Mouse (Mus musculus) hindbrain, embryonic 15.5 days (tissue): ENCODE data around the gene Krt7. TPM values are rescaled to one million over a fixed set of nuclear protein-coding genes. Genes with fewer than 3 reads are reported as not detected.

ENCODE experiments used
- ATAC-seq: fragments of 200-750 bp; cut with Nextera tagmentation; 2 replicates; pipeline ENCODE4 v1.8.0; 2017; ENCODE audit warnings: low read depth, moderate number of reproducible peaks, moderate TSS enrichment; ENCODE audit not compliant: low FRiP score
- H3K27ac ChIP-seq: fragments of 300-500 bp; sonication (generic); replicated peaks from 2 replicates; pipeline ENCODE4 v1.5.1; 2015; ENCODE audit warnings: mild to moderate bottlenecking, inconsistent platforms
- H3K27me3 ChIP-seq: fragments of 300-500 bp; sonication (generic); 2 replicates; pipeline ENCODE4 v1.6.1; 2015; ENCODE audit warnings: control low read depth, inconsistent platforms
- H3K36me3 ChIP-seq: fragments of 300-500 bp; sonication (generic); 2 replicates; pipeline ENCODE4 v1.6.1; 2015; ENCODE audit warnings: control low read depth, inconsistent platforms
- H3K4me1 ChIP-seq: fragments of 300-500 bp; sonication (generic); replicated peaks from 2 replicates; pipeline ENCODE4 v1.6.1; 2015; ENCODE audit warnings: control low read depth, inconsistent platforms
- H3K4me2 ChIP-seq: fragments of 300-500 bp; sonication (generic); 2 replicates; pipeline ENCODE4 v1.6.1; 2015; ENCODE audit warnings: moderate library complexity, mild to moderate bottlenecking, inconsistent platforms
- H3K4me3 ChIP-seq: fragments of 300-500 bp; sonication (generic); 2 replicates; pipeline ENCODE4 v1.5.1; 2015; ENCODE audit warnings: mild to moderate bottlenecking, inconsistent platforms
- H3K9ac ChIP-seq: fragments of 300-500 bp; sonication (generic); 2 replicates; pipeline ENCODE4 v1.6.1; 2015; ENCODE audit warnings: inconsistent platforms
- H3K9me3 ChIP-seq: fragments of 300-500 bp; sonication (generic); 2 replicates; pipeline ENCODE4 v1.6.1; 2016; ENCODE audit warnings: control low read depth, inconsistent platforms
- WGBS: fragments of 180-500 bp; shearing (Covaris S2); methylation state at CpG from one replicate; pipeline ENCODE4 v1.1.7; 2015; 5-methylcytosine and 5-hydroxymethylcytosine counted together
- polyA plus RNA-seq: library from polyadenylated mRNA; unstranded; fragments of >200 nt; fragmentation: Nextera tagmentation; extraction: Ambion mirVana; gene quantifications from 2 replicates; pipeline ENCODE4 v1.2.1, GENCODE M21; 2015

Krt7 gene
- polyA plus RNA-seq = 1.3 and 1.6 TPM in 2 replicates

DNA sequence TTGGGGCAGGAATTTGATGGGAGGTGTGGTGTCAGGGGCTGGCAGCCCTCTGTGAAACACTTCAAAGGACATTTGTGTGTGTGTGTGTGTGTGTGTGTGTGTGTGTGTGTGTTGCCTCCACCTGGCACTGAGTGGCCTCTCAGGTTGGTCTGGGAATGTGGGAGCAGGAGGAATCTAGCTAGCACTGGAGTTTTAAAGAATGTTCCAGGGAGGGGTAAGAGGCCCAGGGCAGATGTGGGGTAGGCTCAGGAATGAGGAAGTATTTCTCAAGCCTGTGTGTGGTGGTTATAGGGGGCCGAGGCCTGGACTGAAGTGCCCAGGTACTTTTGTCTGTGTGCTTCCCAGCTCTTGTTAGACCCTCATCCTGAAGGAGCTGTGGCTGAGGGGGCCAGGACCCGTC lies at the start of gene Krt7:
TSS of gene Krt7 (plus strand) at position 269 of the 400 bp plus-strand sequence.
- 66% methylated on average over 2 of the region's 2 CpGs for WGBS
- ATAC-seq = no peak

GRCm38 (mm10) chr15:101362393-101363010 lies 48.3 kb upstream of the Krt7 start:
- Histone ChIP-seq H3K27ac (no peak overlapping the region), H3K4me2 (no peak overlapping the region), H3K4me3 (no peak overlapping the region), H3K9me3 (no peaks in the 10 kb centered on the region), H3K9ac (no peak overlapping the region), H3K4me1 (no peaks in the 10 kb centered on the region), H3K27me3 (no peaks in the 10 kb centered on the region), H3K36me3 (no peaks in the 10 kb centered on the region)
- ATAC-seq = no peak
- WGBS = 72% methylated on average over 4 of the region's 4 CpGs

More for the DNA sequence above, at the start of gene Krt7:
- Histone ChIP-seq H3K27me3 (peaks cover 12% of the 10 kb centered on the region), H3K4me2 (no peak within 1 kb of the TSS), H3K4me3 (no peak within 1 kb of the TSS), H3K36me3 (no peaks in the 10 kb centered on the region), H3K9ac (no peak within 1 kb of the TSS), H3K4me1 (0 out of 2 replicates have a peak, but pooled peaks cover 3% of the 10 kb centered on the region), H3K27ac (no peak within 1 kb of the TSS), H3K9me3 (no peaks in the 10 kb centered on the region)

GRCm38 (mm10) chr15:101363933-101364332 lies 46.9 kb upstream of the Krt7 start:
- Histone ChIP-seq H3K27ac (no peak overlapping the region), H3K36me3 (no peaks in the 10 kb centered on the region), H3K4me2 (no peak overlapping the region), H3K27me3 (no peaks in the 10 kb centered on the region), H3K4me1 (no peaks in the 10 kb centered on the region), H3K4me3 (no peak overlapping the region), H3K9ac (no peak overlapping the region), H3K9me3 (no peaks in the 10 kb centered on the region)
- WGBS = 89% methylated on average over 6 of the region's 6 CpGs
- ATAC-seq = no peak

GRCm38 (mm10) chr15:101364425-101364824 lies 46.4 kb upstream of the Krt7 start:
- 78% methylated on average over 6 of the region's 6 CpGs for WGBS

DNA sequence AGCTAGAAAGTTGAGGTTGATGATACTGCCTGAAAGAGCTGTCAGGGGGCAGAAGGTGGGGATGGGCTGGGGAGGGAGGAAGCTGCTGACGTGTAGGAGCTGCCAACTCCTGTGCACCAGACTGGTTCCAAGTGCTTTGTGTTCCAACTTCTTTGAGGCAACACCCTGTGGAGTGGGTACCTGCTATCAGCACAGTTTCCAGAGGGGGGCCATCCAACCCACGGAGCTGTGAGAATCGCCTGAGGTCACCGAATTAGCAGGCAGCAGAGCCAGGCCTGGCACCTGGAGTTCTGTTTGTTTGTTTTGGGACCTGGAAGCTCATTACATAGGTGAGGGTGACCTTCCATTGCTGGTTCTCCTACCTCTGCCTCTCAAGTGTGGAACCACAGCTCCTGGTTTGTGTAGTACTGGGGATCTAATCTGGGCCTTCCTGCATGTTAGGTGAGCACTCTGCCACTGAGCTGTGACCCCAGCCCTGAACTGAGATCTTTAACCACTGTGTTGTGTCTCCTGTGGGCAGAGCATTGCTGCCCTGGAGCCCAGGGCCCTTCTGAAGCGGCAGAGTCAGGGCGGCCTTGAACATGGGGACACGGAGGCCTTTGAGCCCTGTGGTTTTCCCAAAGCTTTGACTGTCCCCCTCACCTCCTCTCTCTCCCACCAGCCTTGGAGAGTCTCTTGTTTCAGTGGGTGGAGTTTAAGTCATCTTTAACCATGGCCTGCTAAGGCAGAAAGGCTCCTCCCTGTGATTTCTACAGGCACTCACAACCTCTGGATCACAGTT lies 45.8 kb upstream of the Krt7 start:
- H3K36me3 ChIP-seq = no peaks in the 10 kb centered on the region
- H3K4me1 ChIP-seq = peaks cover 5% of the 10 kb centered on the region; the same call in 1 of the 2 replicates
- no peaks in the 10 kb centered on the region for H3K9me3 ChIP-seq
- no peak for ATAC-seq
- H3K4me2 ChIP-seq = no peak overlapping the region
- WGBS = 75% methylated on average over 7 of the region's 7 CpGs
- H3K4me3 ChIP-seq = no peak overlapping the region
- H3K27ac ChIP-seq = no peak overlapping the region
- no peak overlapping the region for H3K9ac ChIP-seq
- H3K27me3 ChIP-seq = no peaks in the 10 kb centered on the region

More at GRCm38 (mm10) chr15:101364425-101364824, 46.4 kb upstream of the Krt7 start:
- Histone ChIP-seq H3K4me2 (no peak overlapping the region), H3K9ac (no peak overlapping the region), H3K27me3 (no peaks in the 10 kb centered on the region), H3K27ac (no peak overlapping the region), H3K9me3 (no peaks in the 10 kb centered on the region), H3K4me3 (no peak overlapping the region), H3K36me3 (no peaks in the 10 kb centered on the region), H3K4me1 (no peaks in the 10 kb centered on the region)
- ATAC-seq = no peak

- Histone ChIP-seq H3K4me3 (no peak overlapping the region), H3K4me2 (no peak overlapping the region), H3K4me1 (peaks cover 9% of the 10 kb centered on the region; the same call in 1 of the 2 replicates), H3K9ac (no peak overlapping the region), H3K36me3 (no peaks in the 10 kb centered on the region), H3K27ac (no peak overlapping the region), H3K9me3 (no peaks in the 10 kb centered on the region), H3K27me3 (no peaks in the 10 kb centered on the region)
- WGBS = 76% methylated on average over 4 of the region's 4 CpGs
- ATAC-seq = no peak
These were observed 45.1 kb upstream of the Krt7 start for GRCm38 (mm10) chr15:101365721-101366120.

- Histone ChIP-seq H3K4me1 (peaks cover 9% of the 10 kb centered on the region; the same call in 1 of the 2 replicates), H3K36me3 (no peaks in the 10 kb centered on the region), H3K27me3 (no peaks in the 10 kb centered on the region), H3K4me3 (no peak overlapping the region), H3K27ac (no peak overlapping the region), H3K4me2 (no peak overlapping the region), H3K9me3 (no peaks in the 10 kb centered on the region), H3K9ac (no peak overlapping the region)
- 35% methylated on average over 3 of the region's 3 CpGs for WGBS
- no peak for ATAC-seq
These were observed 44.4 kb upstream of the Krt7 start for GRCm38 (mm10) chr15:101366482-101366881.

GRCm38 (mm10) chr15:101366926-101367325 lies 43.9 kb upstream of the Krt7 start:
- Histone ChIP-seq H3K9me3 (no peaks in the 10 kb centered on the region), H3K4me3 (no peak overlapping the region), H3K4me1 (peaks cover 9% of the 10 kb centered on the region; the same call in 1 of the 2 replicates), H3K27me3 (no peaks in the 10 kb centered on the region), H3K4me2 (no peak overlapping the region), H3K36me3 (no peaks in the 10 kb centered on the region), H3K27ac (no peak overlapping the region), H3K9ac (no peak overlapping the region)
- WGBS = 64% methylated on average over 2 of the region's 2 CpGs
- no peak for ATAC-seq

DNA sequence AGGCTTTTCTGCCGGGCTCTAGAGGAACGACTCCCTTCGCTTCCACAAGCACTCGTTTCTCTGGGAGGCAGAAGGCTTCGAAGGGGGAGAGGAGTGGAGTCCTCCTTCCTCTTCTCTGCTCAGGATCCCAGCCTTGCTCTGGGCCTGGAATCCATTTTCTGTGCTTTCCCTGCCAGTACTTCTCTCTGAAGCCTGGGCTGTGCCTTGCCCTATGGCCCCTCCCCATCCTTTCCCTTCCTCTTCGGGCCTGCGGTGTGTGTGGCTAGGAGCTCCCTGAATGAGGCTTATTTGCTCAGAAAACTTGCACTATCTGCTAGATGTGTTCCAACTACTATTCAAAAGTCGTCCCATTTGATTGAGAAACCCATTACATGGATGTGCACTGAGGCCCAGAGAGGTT lies 43.3 kb upstream of the Krt7 start:
- no peak overlapping the region for H3K27ac ChIP-seq

DNA sequence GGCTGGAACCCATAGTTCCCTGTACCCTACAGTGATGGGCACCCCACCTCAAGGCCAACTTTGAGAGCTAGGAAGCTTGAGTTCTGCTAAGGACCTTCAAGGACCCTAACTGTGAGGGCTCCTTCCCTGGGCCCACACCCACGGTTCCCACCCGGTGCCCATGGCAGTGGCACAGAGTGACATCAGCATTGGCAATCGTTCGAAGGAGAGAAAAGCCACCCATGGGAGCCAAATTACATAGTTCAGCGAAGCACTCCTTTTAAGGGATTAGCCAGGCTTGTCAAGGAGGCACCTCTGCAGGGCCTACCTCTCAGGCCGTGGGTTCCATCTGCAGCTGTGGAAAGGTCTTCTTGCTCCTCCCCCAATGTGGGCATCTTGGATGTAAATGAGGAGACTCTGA lies 42.8 kb upstream of the Krt7 start:
- Histone ChIP-seq H3K4me2 (no peak overlapping the region), H3K4me3 (no peak overlapping the region), H3K27me3 (no peaks in the 10 kb centered on the region), H3K4me1 (peaks cover 9% of the 10 kb centered on the region; the same call in 1 of the 2 replicates), H3K9me3 (no peaks in the 10 kb centered on the region), H3K27ac (no peak overlapping the region), H3K36me3 (no peaks in the 10 kb centered on the region), H3K9ac (no peak overlapping the region)
- WGBS = 79% methylated on average over 6 of the region's 6 CpGs
- ATAC-seq = no peak

More for the DNA sequence above, 43.3 kb upstream of the Krt7 start:
- Histone ChIP-seq H3K4me3 (no peak overlapping the region), H3K9ac (no peak overlapping the region), H3K27me3 (no peaks in the 10 kb centered on the region), H3K36me3 (no peaks in the 10 kb centered on the region), H3K9me3 (no peaks in the 10 kb centered on the region), H3K4me1 (peaks cover 9% of the 10 kb centered on the region; the same call in 1 of the 2 replicates), H3K4me2 (no peak overlapping the region)
- WGBS = 82% methylated on average over 8 of the region's 8 CpGs
- ATAC-seq = no peak

DNA sequence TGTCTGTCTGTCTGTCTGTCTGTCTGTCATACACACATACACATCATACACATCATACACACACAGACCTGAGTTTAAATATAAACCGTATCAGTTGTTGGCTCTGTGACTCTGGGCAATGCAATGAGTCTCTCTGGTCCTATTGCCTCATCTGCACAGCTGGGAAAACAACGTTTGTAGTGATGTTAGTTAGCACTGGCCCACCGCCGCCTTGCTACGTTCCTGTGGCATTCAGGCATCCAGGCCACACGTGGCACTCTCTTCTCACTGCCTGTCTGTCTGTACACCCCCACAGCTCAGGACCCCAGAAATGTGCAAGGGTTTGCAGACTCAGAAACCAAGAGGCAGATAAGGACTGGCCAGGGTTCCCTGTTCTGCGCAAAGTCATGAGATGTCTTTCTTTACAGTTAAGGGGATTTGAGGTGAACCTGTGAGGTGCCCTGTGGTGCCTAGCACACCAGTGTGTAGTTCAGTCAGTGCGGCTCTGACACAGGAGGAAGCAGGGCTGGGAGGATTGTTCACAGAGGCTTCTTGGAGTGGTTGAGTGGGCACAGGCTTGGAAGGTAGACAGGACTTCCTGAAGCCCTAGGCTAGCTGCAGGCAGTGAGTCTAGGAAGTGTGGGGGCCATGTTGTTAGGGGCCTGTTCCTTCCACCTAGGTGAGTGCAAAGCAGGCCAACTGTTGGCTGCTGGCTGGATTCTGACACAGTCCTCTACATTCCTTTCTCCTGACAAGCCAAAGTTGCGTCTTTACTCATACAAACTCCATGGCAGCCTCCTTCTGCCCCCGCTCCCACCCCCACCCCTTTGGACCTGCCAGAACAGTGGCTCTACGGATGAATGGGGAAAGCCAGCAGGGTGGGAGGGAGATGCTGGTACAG lies 42.1 kb upstream of the Krt7 start:
- no peak overlapping the region for H3K9ac ChIP-seq
- H3K4me2 ChIP-seq = no peak overlapping the region
- H3K4me3 ChIP-seq = no peak overlapping the region
- H3K9me3 ChIP-seq = no peaks in the 10 kb centered on the region
- no peak overlapping the region for H3K27ac ChIP-seq
- no peaks in the 10 kb centered on the region for H3K27me3 ChIP-seq
- WGBS = 70% methylated on average over 11 of the region's 11 CpGs
- ATAC-seq = no peak
- no peaks in the 10 kb centered on the region for H3K36me3 ChIP-seq
- H3K4me1 ChIP-seq = peaks cover 9% of the 10 kb centered on the region; the same call in 1 of the 2 replicates
